Mouse (Mus musculus): ENCODE data around the gene Cd320. TPM values are rescaled to one million over a fixed set of nuclear protein-coding genes. Genes with fewer than 3 reads are reported as not detected.
"Not testable (repeated sequence)": the region's sequence is repeated elsewhere in the genome, so short reads cannot be mapped to it uniquely, and the experiment has no call there.

The Cd320 gene
- polyA plus RNA-seq, 1 experiment from 2014 or later = 71.1 TPM

DNA sequence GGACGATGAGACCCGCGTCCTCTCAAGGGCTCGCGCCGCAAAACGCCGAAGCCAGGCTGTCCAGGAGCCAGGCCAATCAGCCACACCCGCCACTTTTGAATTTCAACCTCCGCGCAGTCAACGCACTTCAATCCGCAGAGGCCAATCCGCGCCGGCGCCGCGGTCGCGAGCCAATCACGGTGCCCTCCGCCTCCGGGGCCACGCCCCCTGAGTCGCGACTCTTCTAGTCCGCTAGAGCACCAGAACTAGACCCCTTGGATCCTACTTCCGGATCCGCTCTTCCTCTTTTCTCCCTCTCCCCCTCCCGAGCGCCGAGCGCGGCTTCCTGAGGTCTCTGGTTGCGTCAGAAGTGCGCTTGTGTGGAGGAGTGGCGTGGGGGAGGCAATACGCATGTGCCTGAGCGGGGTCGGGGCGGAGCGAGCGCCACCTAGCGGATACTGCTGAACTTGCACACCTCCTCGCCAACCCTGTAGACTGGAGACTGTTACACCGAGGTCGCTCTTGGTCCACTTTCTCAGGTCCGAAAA lies 47.7 kb downstream of the Cd320 start, which contains the start of gene Kifc1:
Kifc1 (minus strand) TSS at position 129 of the 527 bp plus-strand sequence.
- Histone ChIP-seq H3K9ac (peak within 1 kb of the TSS; percentile 72), H3K9me3 (ENCODE audit: low read depth, low read length) (no peaks in the 10 kb centered on the region), H3K4me1 (ENCODE audit: insufficient read depth) (peaks cover 4% of the 10 kb centered on the region; the same call in 1 of the 2 replicates), H3K27me3 (ENCODE audit: insufficient read depth, low read length) (no peaks in the 10 kb centered on the region), H3K4me2 (peak within 1 kb of the TSS; percentile 65), H3K36me3 (ENCODE audit: insufficient read depth) (0 out of 2 replicates have a peak, but pooled peaks cover 8% of the 10 kb centered on the region), H3K27ac (ENCODE audit: low read depth) (peak within 1 kb of the TSS; percentile 63; the same call in 1 of the 2 replicates), H3K4me3 (ENCODE audit: low read depth, low read length) (peak within 1 kb of the TSS; percentile 66)
- TF ChIP-seq CTCF (IDR thresholded peaks at IDR 0.05; ENCODE audit: low read depth) = peak; percentile 100
- ATAC-seq (ENCODE audit: insufficient read depth) (peak; percentile 99), DNase-seq (peak; percentile 100)
- 1% methylated on average over 47 of the region's 49 CpGs for WGBS

DNA sequence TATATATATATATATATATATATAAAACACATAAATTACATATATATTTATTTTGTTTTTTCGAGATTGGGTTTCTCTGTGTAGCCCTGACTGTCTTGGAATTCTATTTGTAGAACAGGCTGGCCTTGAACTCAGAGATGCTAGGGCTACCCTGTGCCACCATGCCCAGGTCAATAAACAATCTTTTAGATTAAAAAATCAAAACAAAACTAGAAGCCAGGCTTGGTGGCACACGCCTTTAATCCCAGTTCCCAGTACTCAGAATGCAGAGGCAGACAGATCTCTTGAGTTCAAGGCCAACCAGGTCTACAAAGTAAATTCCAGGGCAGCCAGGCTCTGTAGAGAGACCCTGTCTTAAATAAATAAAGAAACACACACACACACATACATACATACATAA lies 48.5 kb downstream of the Cd320 start:
- DNase-seq (no peak), ATAC-seq (ENCODE audit: insufficient read depth) (no peak)
- no peak for TF ChIP-seq CTCF (IDR thresholded peaks at IDR 0.05; ENCODE audit: low read depth)
- 56% methylated on average over 2 of the region's 2 CpGs for WGBS
- H3K36me3 ChIP-seq (ENCODE audit: insufficient read depth) = 0 out of 2 replicates have a peak, but pooled peaks cover under 1% of the 10 kb centered on the region
- no peaks in the 10 kb centered on the region for H3K9me3 ChIP-seq (ENCODE audit: low read depth, low read length)
- no peaks in the 10 kb centered on the region for H3K27me3 ChIP-seq (ENCODE audit: insufficient read depth, low read length)
- H3K27ac ChIP-seq (ENCODE audit: low read depth) = no peak overlapping the region
- H3K9ac ChIP-seq = no peak overlapping the region
- peaks cover 4% of the 10 kb centered on the region; the same call in 1 of the 2 replicates for H3K4me1 ChIP-seq (ENCODE audit: insufficient read depth)
- H3K4me2 ChIP-seq = no peak overlapping the region
- H3K4me3 ChIP-seq (ENCODE audit: low read depth, low read length) = no peak overlapping the region

DNA sequence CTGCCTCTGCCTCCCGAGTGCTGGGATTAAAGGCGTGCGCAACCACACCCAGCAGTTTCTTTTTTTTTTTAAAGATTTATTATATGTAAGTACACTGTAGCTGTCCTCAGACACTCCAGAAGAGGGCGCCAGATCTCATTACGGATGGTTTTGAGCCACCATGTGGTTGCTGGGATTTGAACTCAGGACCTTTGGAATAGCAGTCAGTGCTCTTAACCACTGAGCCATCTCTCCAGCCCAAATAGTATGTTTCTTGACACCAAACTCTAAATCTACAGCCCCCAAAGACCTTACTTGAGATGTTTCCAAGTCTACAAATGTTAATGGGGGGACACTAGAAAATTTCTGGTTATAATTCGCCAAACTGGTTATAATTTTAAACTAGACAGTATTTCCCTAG lies 49.0 kb downstream of the Cd320 start:
- H3K27me3 ChIP-seq (ENCODE audit: insufficient read depth, low read length); H3K36me3 ChIP-seq (ENCODE audit: insufficient read depth); H3K4me1 ChIP-seq (ENCODE audit: insufficient read depth); H3K27ac ChIP-seq (ENCODE audit: low read depth); H3K9ac ChIP-seq; H3K9me3 ChIP-seq (ENCODE audit: low read depth, low read length); H3K4me2 ChIP-seq; DNase-seq; ATAC-seq (ENCODE audit: insufficient read depth); H3K4me3 ChIP-seq (ENCODE audit: low read depth, low read length): not testable (repeated sequence)
- 63% methylated on average over 6 of the region's 6 CpGs for WGBS

DNA sequence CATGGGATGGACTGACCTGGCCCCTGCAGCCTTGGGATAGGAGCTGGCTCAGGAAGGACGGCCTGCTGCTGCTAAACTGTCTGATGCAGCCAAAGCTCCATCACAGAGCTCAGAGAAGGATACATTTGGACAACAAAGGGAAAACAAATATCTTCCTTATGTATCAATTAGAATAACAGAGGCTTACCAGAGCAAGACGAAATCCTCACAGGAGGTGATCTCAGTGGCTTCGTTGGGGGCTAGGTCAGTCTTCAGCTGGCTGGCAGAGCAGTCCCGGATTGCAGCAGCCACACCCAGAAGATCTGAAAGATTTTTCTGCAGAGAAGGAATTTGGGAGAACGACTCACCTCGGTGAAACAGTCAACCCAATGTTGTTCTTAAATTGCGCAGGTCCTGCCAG lies 49.5 kb downstream of the Cd320 start:
- no peak for DNase-seq
- no peak overlapping the region for H3K4me3 ChIP-seq (ENCODE audit: low read depth, low read length)
- no peak overlapping the region for H3K9ac ChIP-seq
- H3K27me3 ChIP-seq (ENCODE audit: insufficient read depth, low read length) = no peaks in the 10 kb centered on the region
- H3K36me3 ChIP-seq (ENCODE audit: insufficient read depth) = no peaks in the 10 kb centered on the region
- peaks cover 4% of the 10 kb centered on the region; the same call in 1 of the 2 replicates for H3K4me1 ChIP-seq (ENCODE audit: insufficient read depth)
- no peak overlapping the region for H3K27ac ChIP-seq (ENCODE audit: low read depth)
- TF ChIP-seq CTCF (IDR thresholded peaks at IDR 0.05; ENCODE audit: low read depth) = no peak
- no peak for ATAC-seq (ENCODE audit: insufficient read depth)
- H3K4me2 ChIP-seq = no peak overlapping the region
- 24% methylated on average over 7 of the region's 7 CpGs for WGBS
- H3K9me3 ChIP-seq (ENCODE audit: low read depth, low read length) = no peaks in the 10 kb centered on the region

DNA sequence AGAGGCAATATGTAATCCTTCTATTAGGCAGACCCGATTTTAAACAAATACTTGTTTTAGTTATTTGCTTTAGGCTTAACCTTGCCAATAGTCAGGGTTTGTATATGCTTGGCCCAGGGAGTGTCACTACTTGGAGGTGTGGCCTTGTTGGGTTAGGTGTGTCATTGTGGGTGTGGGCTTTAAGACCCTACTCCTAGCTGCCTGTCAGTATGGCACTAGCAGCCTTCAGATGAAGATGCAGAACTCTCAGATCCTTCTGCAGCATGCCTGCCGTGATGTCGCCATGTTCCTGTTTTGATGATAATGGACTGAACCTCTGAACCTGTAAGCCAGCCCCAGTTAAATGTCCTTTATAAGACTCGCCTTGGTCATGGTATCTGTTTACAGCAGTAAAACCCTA lies 50.1 kb downstream of the Cd320 start:
- not testable (repeated sequence) for ATAC-seq (ENCODE audit: insufficient read depth); H3K27me3 ChIP-seq (ENCODE audit: insufficient read depth, low read length); H3K4me1 ChIP-seq (ENCODE audit: insufficient read depth); H3K9me3 ChIP-seq (ENCODE audit: low read depth, low read length); H3K36me3 ChIP-seq (ENCODE audit: insufficient read depth); H3K27ac ChIP-seq (ENCODE audit: low read depth); H3K9ac ChIP-seq; H3K4me2 ChIP-seq; DNase-seq; H3K4me3 ChIP-seq (ENCODE audit: low read depth, low read length)
- 60% methylated on average over 4 of the region's 4 CpGs for WGBS

DNA sequence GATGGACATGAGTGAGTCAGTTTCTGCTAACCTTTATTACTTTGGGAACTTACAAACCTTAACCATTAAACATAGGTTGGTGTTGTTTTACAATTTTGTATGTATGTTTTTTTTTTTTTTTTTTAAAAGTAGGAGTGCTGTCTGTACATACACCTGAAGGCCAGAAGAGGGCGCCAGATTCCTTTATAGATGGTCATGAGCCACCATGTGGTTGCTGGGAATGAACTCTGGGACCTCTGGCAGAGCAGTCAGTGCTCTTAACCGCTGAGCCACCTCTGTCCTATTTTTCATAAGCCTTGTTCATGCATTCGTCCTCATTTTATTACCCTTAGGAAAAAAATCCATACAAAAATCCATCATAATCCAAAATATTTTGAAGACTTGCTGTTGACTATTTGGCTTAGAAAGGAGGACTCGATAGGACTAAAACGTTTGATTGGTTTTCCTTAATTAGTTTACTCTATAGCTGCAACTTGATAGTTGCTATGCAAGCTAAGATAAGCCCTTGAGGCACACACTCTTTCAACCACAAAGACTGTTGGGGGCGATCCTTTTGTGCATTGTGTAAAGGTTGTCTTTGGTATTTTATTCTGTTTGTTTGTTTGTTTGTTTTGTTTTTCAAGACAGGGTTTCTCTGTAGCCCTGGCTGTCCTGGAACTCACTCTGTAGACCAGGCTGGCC lies 54.4 kb downstream of the Cd320 start:
- Histone ChIP-seq H3K9me3 (ENCODE audit: low read depth, low read length) (no peaks in the 10 kb centered on the region), H3K27ac (ENCODE audit: low read depth) (no peak overlapping the region), H3K4me3 (ENCODE audit: low read depth, low read length) (no peak overlapping the region), H3K27me3 (ENCODE audit: insufficient read depth, low read length) (no peaks in the 10 kb centered on the region), H3K4me2 (no peak overlapping the region), H3K9ac (no peak overlapping the region), H3K36me3 (ENCODE audit: insufficient read depth) (no peaks in the 10 kb centered on the region), H3K4me1 (ENCODE audit: insufficient read depth) (no peaks in the 10 kb centered on the region)
- peak; percentile 70 for TF ChIP-seq CTCF (IDR thresholded peaks at IDR 0.05; ENCODE audit: low read depth)
- ATAC-seq (ENCODE audit: insufficient read depth) = no peak
- WGBS = 37% methylated on average over 6 of the region's 6 CpGs
- peak; percentile 84 for DNase-seq

DNA sequence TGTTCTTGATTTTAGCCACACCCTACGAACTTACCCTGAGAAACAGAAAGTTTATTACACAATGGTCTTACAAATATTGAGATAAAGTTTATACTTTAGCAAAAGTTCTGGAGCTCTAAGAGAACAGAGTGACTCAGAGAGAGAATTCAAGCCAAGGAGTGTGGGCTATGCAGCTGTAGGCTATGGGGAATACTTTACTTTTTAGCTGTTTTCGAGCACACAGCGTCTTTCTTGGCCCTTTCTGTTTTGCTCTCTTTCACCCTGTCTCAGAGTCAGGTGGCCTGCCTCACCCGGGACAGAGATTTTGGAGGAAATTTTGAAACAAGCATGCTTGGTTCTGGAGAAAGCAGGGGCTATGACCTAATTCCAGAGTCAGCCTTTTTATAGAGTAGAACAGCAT lies 55.3 kb downstream of the Cd320 start:
- H3K36me3 ChIP-seq (ENCODE audit: insufficient read depth); ATAC-seq (ENCODE audit: insufficient read depth); H3K4me3 ChIP-seq (ENCODE audit: low read depth, low read length); H3K27ac ChIP-seq (ENCODE audit: low read depth); H3K9ac ChIP-seq; H3K4me2 ChIP-seq; H3K9me3 ChIP-seq (ENCODE audit: low read depth, low read length); H3K27me3 ChIP-seq (ENCODE audit: insufficient read depth, low read length); H3K4me1 ChIP-seq (ENCODE audit: insufficient read depth); DNase-seq: not testable (repeated sequence)
- 82% methylated on average over 4 of the region's 4 CpGs for WGBS

Small RNAs within 50 kb of the gene (microRNA-seq; reads per million reads assigned to microRNA genes)
- gene Gm27740 (ENCODE audit: borderline number of aligned reads) = not detected

Other genes starting within 250 kb of the Cd320 start
- 68.6 and 74.0 TPM in 2 replicates for gene Zfp414, start 214.0 kb upstream of the Cd320 start, polyA plus RNA-seq (2014; fragmentation: Nextera tagmentation; extraction: Ambion mirVana)
- 0.55 and 1.6 TPM in 2 replicates for gene Pram1, start 205.0 kb upstream of the Cd320 start, polyA plus RNA-seq (2014; fragmentation: Nextera tagmentation; extraction: Ambion mirVana)
- gene Hnrnpm, start 156.2 kb upstream of the Cd320 start, polyA plus RNA-seq (2014; fragmentation: Nextera tagmentation; extraction: Ambion mirVana) = 407 and 411 TPM in 2 replicates
- gene March2, start 124.4 kb upstream of the Cd320 start, polyA plus RNA-seq (2014; fragmentation: Nextera tagmentation; extraction: Ambion mirVana) = 45.3 and 46.4 TPM in 2 replicates
- gene Rab11b, start 82.6 kb upstream of the Cd320 start, polyA plus RNA-seq (2014; fragmentation: Nextera tagmentation; extraction: Ambion mirVana) = 241 and 278 TPM in 2 replicates
- gene Angptl4, start 61.3 kb upstream of the Cd320 start, polyA plus RNA-seq (2014; fragmentation: Nextera tagmentation; extraction: Ambion mirVana) = 31.9 and 35.4 TPM in 2 replicates
- 65.1 and 65.4 TPM in 2 replicates for gene Kank3, start 32.6 kb upstream of the Cd320 start, polyA plus RNA-seq (2014; fragmentation: Nextera tagmentation; extraction: Ambion mirVana)
- gene Rps28, start 18.5 kb upstream of the Cd320 start, polyA plus RNA-seq (2014; fragmentation: Nextera tagmentation; extraction: Ambion mirVana) = 1,180 and 1,276 TPM in 2 replicates
- gene Ndufa7, start 18.5 kb upstream of the Cd320 start, polyA plus RNA-seq (2014; fragmentation: Nextera tagmentation; extraction: Ambion mirVana) = 470 and 474 TPM in 2 replicates
- gene Gm7029, start 30.7 kb downstream of the Cd320 start, polyA plus RNA-seq (2014; fragmentation: Nextera tagmentation; extraction: Ambion mirVana) = not detected in 2 replicates
- gene Kifc1, start 47.6 kb downstream of the Cd320 start, polyA plus RNA-seq (2014; fragmentation: Nextera tagmentation; extraction: Ambion mirVana) = 8.3 and 9.3 TPM in 2 replicates
- gene Platr17, start 62.0 kb downstream of the Cd320 start, polyA plus RNA-seq (2014; fragmentation: Nextera tagmentation; extraction: Ambion mirVana) = 0.32 TPM in 1 of 2 replicates, not detected in the other
- gene Daxx, start 66.3 kb downstream of the Cd320 start, polyA plus RNA-seq (2014; fragmentation: Nextera tagmentation; extraction: Ambion mirVana) = 39.3 and 47.1 TPM in 2 replicates
- gene Tapbp, start 72.8 kb downstream of the Cd320 start, polyA plus RNA-seq (2014; fragmentation: Nextera tagmentation; extraction: Ambion mirVana) = 30.1 and 31.4 TPM in 2 replicates
- 11.1 and 13.2 TPM in 2 replicates for gene Zbtb22, start 72.8 kb downstream of the Cd320 start, polyA plus RNA-seq (2014; fragmentation: Nextera tagmentation; extraction: Ambion mirVana)
- gene Rgl2, start 86.5 kb downstream of the Cd320 start, polyA plus RNA-seq (2014; fragmentation: Nextera tagmentation; extraction: Ambion mirVana) = 38.2 and 49.1 TPM in 2 replicates
- 142 and 145 TPM in 2 replicates for gene Pfdn6, start 97.3 kb downstream of the Cd320 start, polyA plus RNA-seq (2014; fragmentation: Nextera tagmentation; extraction: Ambion mirVana)
- gene Wdr46, start 97.6 kb downstream of the Cd320 start, polyA plus RNA-seq (2014; fragmentation: Nextera tagmentation; extraction: Ambion mirVana) = 29.5 and 37.2 TPM in 2 replicates
- 2.3 and 2.6 TPM in 2 replicates for gene B3galt4, start 108.4 kb downstream of the Cd320 start, polyA plus RNA-seq (2014; fragmentation: Nextera tagmentation; extraction: Ambion mirVana)
- gene Vps52, start 112.7 kb downstream of the Cd320 start, polyA plus RNA-seq (2014; fragmentation: Nextera tagmentation; extraction: Ambion mirVana) = 34.2 and 34.8 TPM in 2 replicates
- 2,038 and 2,085 TPM in 2 replicates for gene Rps18, start 112.9 kb downstream of the Cd320 start, polyA plus RNA-seq (2014; fragmentation: Nextera tagmentation; extraction: Ambion mirVana)
- 24.4 and 32.9 TPM in 2 replicates for gene H2-K1, start 157.3 kb downstream of the Cd320 start, polyA plus RNA-seq (2014; fragmentation: Nextera tagmentation; extraction: Ambion mirVana)
- gene Ring1, start 181.6 kb downstream of the Cd320 start, polyA plus RNA-seq (2014; fragmentation: Nextera tagmentation; extraction: Ambion mirVana) = 5.6 and 6.6 TPM in 2 replicates
- 35.9 and 40.6 TPM in 2 replicates for gene H2-Ke6, start 185.0 kb downstream of the Cd320 start, polyA plus RNA-seq (2014; fragmentation: Nextera tagmentation; extraction: Ambion mirVana)
- 102 and 105 TPM in 2 replicates for gene Slc39a7, start 188.6 kb downstream of the Cd320 start, polyA plus RNA-seq (2014; fragmentation: Nextera tagmentation; extraction: Ambion mirVana)
- 30.3 and 35.3 TPM in 2 replicates for gene Rxrb, start 188.7 kb downstream of the Cd320 start, polyA plus RNA-seq (2014; fragmentation: Nextera tagmentation; extraction: Ambion mirVana)
- gene Col11a2, start 196.3 kb downstream of the Cd320 start, polyA plus RNA-seq (2014; fragmentation: Nextera tagmentation; extraction: Ambion mirVana) = 4.3 and 5.0 TPM in 2 replicates
- 0.26 TPM in 1 of 2 replicates, not detected in the other for gene H2-Oa, start 249.2 kb downstream of the Cd320 start, polyA plus RNA-seq (2014; fragmentation: Nextera tagmentation; extraction: Ambion mirVana)

All from lung, embryonic 14.5 days (tissue).